Mouse (Mus musculus): ENCODE results near the gene Cped1. TPM values are rescaled to one million over a fixed set of nuclear protein-coding genes. Genes with fewer than 3 reads are reported as not detected.

Cped1 gene
- polyA plus RNA-seq, 1 experiment from 2014 or later: 6.9 TPM

DNA sequence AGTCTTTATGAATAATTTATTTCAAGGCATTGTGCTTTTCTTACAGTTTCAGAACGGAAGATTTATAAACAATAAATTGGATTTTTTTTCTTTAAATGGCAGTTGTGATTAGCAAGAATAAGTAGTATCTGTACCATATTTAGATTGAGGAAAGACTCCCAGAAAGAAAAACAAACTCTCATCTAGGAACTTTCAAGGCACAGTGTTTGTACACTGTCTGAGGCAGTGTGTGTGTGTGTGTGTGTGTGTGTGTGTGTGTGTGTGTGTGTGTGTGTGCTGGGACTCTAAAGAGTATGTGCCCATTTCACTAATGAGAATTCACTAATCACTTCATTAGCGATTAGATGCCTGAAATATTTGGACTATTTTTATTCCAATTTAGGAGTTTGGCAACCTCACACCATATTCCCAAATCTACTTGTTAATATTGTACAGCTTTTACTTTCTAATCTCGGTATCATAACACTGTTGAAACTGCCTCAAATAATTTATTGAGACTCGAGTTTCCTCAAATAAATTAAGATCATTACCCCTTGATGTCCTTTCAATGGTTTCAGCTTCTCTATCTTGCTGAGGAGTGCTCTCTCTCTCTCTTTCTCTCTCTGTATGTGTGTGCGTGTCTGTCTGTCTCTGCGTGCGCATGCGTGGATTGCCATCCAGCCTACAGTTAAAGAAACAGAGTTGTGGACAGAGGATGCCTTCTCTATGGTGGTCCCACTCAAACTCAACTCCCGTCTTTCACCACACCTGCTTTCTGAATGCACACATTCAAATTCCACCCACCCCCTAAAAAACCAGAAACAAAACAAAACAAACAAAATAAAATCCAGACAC lies 41.3 kb downstream of the Cped1 start:
- 0 out of 4 replicates have a peak, but pooled peaks cover 0 to 5% of the 10 kb centered on the region in 2 experiments for H3K4me1 ChIP-seq (ENCODE audit: control insufficient read depth in 2 of 2, insufficient read depth in 2 of 2, low read length in 2 of 2)
- no peaks in the 10 kb centered on the region for H3K27me3 ChIP-seq (ENCODE audit: control insufficient read depth, insufficient read depth, low read length)
- no peak overlapping the region for H3K4me2 ChIP-seq (ENCODE audit: low read length)
- no peak overlapping the region for H3K9ac ChIP-seq (ENCODE audit: low read length)
- no peak overlapping the region for H3K4me3 ChIP-seq (ENCODE audit: control insufficient read depth in 1 of 2, insufficient read depth in 1 of 2, low read depth in 1 of 2, low read length in 2 of 2)
- H3K36me3 ChIP-seq (ENCODE audit: control insufficient read depth, insufficient read depth, low read length): no peaks in the 10 kb centered on the region
- no peak overlapping the region for H3K27ac ChIP-seq (replicated peaks in 1 of 2; ENCODE audit: control insufficient read depth in 1 of 2, insufficient read depth in 1 of 2, low read depth in 2 of 2, low read length in 2 of 2)
- no peak for ATAC-seq (ENCODE audit: insufficient number of reproducible peaks, insufficient read depth, low FRiP score, low read depth)
- 79% methylated on average over 9 of the region's 9 CpGs for WGBS
- no peaks in the 10 kb centered on the region for H3K9me3 ChIP-seq (ENCODE audit: control insufficient read depth, low read length)

DNA sequence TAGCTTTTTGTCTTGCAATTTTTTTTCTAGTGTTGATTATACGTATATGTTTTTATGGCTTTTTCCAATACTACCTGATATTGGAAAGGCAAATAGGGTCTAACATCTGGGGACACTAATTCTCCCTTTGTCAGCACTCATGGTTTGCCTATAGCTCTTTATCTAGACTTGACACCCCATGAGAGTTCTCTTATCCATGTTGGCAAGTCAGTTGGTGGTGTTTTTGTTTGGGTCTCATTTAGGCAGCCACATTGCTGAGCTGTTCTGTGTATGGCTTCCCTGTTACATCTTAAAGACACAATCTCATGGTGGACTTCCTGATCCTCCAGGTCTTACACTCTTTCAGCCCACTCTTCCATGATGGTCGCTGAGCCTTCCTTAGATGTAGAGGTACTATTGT lies 42.1 kb downstream of the Cped1 start:
- Histone ChIP-seq H3K4me2 (ENCODE audit: low read length) (no peak overlapping the region), H3K36me3 (ENCODE audit: control insufficient read depth, insufficient read depth, low read length) (no peaks in the 10 kb centered on the region), H3K9ac (ENCODE audit: low read length) (no peak overlapping the region), H3K9me3 (ENCODE audit: control insufficient read depth, low read length) (no peaks in the 10 kb centered on the region), H3K27ac (replicated peaks in 1 of 2; ENCODE audit: control insufficient read depth in 1 of 2, insufficient read depth in 1 of 2, low read depth in 2 of 2, low read length in 2 of 2) (no peak overlapping the region), H3K4me1 (ENCODE audit: control insufficient read depth in 2 of 2, insufficient read depth in 2 of 2, low read length in 2 of 2) (0 out of 4 replicates have a peak, but pooled peaks cover 0 to 5% of the 10 kb centered on the region in 2 experiments), H3K4me3 (ENCODE audit: control insufficient read depth in 1 of 2, insufficient read depth in 1 of 2, low read depth in 1 of 2, low read length in 2 of 2) (no peak overlapping the region), H3K27me3 (ENCODE audit: control insufficient read depth, insufficient read depth, low read length) (no peaks in the 10 kb centered on the region)
- 88% methylated on average over 2 of the region's 2 CpGs for WGBS
- ATAC-seq (ENCODE audit: insufficient number of reproducible peaks, insufficient read depth, low FRiP score, low read depth): no peak

DNA sequence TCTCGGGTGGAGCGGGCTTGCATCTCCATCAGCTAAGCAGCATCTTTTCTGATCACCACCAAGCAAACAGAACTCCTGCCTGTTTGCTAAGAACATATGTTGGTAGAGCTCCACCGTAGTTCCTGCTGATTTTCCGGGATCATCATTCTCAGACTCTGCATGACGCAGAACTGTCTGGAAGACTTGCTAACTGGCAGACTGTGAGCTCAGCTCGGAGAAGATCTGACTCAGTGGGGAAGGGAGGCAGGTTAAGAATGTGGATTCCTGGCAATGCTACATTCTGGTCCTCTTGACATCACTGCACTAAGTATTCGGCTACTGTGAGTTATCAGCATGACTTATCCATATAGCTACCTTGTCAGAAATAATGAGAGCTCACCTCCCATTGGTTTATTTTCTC lies 44.7 kb downstream of the Cped1 start:
- 47% methylated on average over 7 of the region's 7 CpGs for WGBS
- no peaks in the 10 kb centered on the region for H3K27me3 ChIP-seq (ENCODE audit: control insufficient read depth, insufficient read depth, low read length)
- H3K9ac ChIP-seq (ENCODE audit: low read length): no peak overlapping the region
- H3K4me2 ChIP-seq (ENCODE audit: low read length): no peak overlapping the region
- H3K4me3 ChIP-seq (ENCODE audit: control insufficient read depth in 1 of 2, insufficient read depth in 1 of 2, low read depth in 1 of 2, low read length in 2 of 2): no peak overlapping the region
- no peak for ATAC-seq (ENCODE audit: insufficient number of reproducible peaks, insufficient read depth, low FRiP score, low read depth)
- no peak overlapping the region for H3K27ac ChIP-seq (replicated peaks in 1 of 2; ENCODE audit: control insufficient read depth in 1 of 2, insufficient read depth in 1 of 2, low read depth in 2 of 2, low read length in 2 of 2)
- H3K36me3 ChIP-seq (ENCODE audit: control insufficient read depth, insufficient read depth, low read length): no peaks in the 10 kb centered on the region
- H3K4me1 ChIP-seq (ENCODE audit: control insufficient read depth in 2 of 2, insufficient read depth in 2 of 2, low read length in 2 of 2): 0 out of 4 replicates have a peak, but pooled peaks cover 0 to 3% of the 10 kb centered on the region in 2 experiments
- no peaks in the 10 kb centered on the region for H3K9me3 ChIP-seq (ENCODE audit: control insufficient read depth, low read length)

DNA sequence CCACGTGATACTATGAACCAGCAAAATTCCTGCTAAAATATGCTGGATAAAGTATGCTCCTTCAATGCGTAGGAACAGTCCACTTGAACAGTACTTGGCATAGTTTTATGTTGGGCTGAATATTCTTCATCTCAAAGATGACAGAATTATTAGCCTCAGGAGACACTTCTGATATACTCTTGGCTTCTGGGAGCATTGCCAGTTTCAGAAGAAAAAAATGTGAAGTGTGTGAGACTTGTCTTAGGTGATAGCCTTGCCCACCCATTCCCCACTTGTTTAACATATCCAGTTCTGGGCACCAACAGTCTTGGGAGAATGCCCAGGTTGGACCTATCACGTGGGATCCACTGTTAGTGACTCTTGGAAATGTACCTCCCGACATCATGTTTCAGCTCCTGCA lies 47.5 kb downstream of the Cped1 start:
- H3K4me1 ChIP-seq (ENCODE audit: control insufficient read depth in 2 of 2, insufficient read depth in 2 of 2, low read length in 2 of 2): no peaks in the 10 kb centered on the region
- no peak overlapping the region for H3K27ac ChIP-seq (replicated peaks in 1 of 2; ENCODE audit: control insufficient read depth in 1 of 2, insufficient read depth in 1 of 2, low read depth in 2 of 2, low read length in 2 of 2)
- no peaks in the 10 kb centered on the region for H3K9me3 ChIP-seq (ENCODE audit: control insufficient read depth, low read length)
- H3K27me3 ChIP-seq (ENCODE audit: control insufficient read depth, insufficient read depth, low read length): no peaks in the 10 kb centered on the region
- H3K4me3 ChIP-seq (ENCODE audit: control insufficient read depth in 1 of 2, insufficient read depth in 1 of 2, low read depth in 1 of 2, low read length in 2 of 2): no peak overlapping the region
- H3K9ac ChIP-seq (ENCODE audit: low read length): no peak overlapping the region
- ATAC-seq (ENCODE audit: insufficient number of reproducible peaks, insufficient read depth, low FRiP score, low read depth): no peak
- 72% methylated on average over 4 of the region's 4 CpGs for WGBS
- no peaks in the 10 kb centered on the region for H3K36me3 ChIP-seq (ENCODE audit: control insufficient read depth, insufficient read depth, low read length)
- no peak overlapping the region for H3K4me2 ChIP-seq (ENCODE audit: low read length)

DNA sequence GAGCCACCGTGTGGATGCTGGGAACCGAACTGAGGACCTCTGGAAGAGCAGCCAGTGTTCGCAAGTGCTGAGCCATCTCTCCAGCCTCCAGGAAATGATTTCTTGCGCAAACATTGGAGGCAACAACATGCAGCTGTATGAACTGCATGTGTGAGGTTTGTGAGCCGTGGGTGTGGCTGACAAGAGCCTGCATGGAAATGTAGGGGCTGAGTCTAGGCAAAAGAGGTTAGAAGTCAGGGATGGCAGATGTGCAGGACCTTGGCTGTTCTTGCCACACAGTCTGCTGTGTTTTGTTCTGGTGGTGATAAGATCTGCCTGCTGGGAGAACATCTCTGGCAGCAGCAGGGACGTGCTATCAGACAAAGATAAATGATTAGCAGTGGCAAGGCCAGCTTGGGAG lies 49.7 kb downstream of the Cped1 start:
- H3K9me3 ChIP-seq (ENCODE audit: control insufficient read depth, low read length): no peaks in the 10 kb centered on the region
- WGBS: 70% methylated on average over 6 of the region's 6 CpGs
- H3K36me3 ChIP-seq (ENCODE audit: control insufficient read depth, insufficient read depth, low read length): no peaks in the 10 kb centered on the region
- H3K27me3 ChIP-seq (ENCODE audit: control insufficient read depth, insufficient read depth, low read length): no peaks in the 10 kb centered on the region
- H3K4me1 ChIP-seq (ENCODE audit: control insufficient read depth in 2 of 2, insufficient read depth in 2 of 2, low read length in 2 of 2): no peaks in the 10 kb centered on the region
- no peak for ATAC-seq (ENCODE audit: insufficient number of reproducible peaks, insufficient read depth, low FRiP score, low read depth)
- no peak overlapping the region for H3K9ac ChIP-seq (ENCODE audit: low read length)
- H3K4me2 ChIP-seq (ENCODE audit: low read length): no peak overlapping the region
- H3K4me3 ChIP-seq (ENCODE audit: control insufficient read depth in 1 of 2, insufficient read depth in 1 of 2, low read depth in 1 of 2, low read length in 2 of 2): no peak overlapping the region
- H3K27ac ChIP-seq (replicated peaks in 1 of 2; ENCODE audit: control insufficient read depth in 1 of 2, insufficient read depth in 1 of 2, low read depth in 2 of 2, low read length in 2 of 2): no peak overlapping the region

DNA sequence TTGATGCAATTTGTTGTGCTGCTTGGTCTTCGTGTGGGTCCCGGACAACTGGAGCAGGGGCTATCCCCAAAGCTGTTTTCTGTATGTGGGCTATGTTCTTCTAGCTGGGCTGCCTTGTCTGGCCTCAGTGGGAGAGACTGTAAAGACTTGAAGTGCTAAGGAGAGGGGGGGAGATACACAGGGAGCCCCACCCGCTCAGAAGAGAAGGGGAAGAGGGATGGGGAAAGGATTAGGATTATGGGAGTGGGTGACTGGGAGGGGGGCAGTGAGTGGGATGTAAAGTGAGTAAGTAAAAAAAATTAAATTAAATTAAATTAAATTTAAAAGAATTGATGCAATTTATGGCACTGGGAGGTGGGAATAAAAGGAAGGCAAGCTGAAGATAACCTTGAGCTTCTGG lies 50.2 kb downstream of the Cped1 start:
- Histone ChIP-seq H3K9me3 (ENCODE audit: control insufficient read depth, low read length) (no peaks in the 10 kb centered on the region), H3K9ac (ENCODE audit: low read length) (no peak overlapping the region), H3K4me1 (ENCODE audit: control insufficient read depth in 2 of 2, insufficient read depth in 2 of 2, low read length in 2 of 2) (no peaks in the 10 kb centered on the region), H3K36me3 (ENCODE audit: control insufficient read depth, insufficient read depth, low read length) (no peaks in the 10 kb centered on the region), H3K4me3 (ENCODE audit: control insufficient read depth in 1 of 2, insufficient read depth in 1 of 2, low read depth in 1 of 2, low read length in 2 of 2) (no peak overlapping the region), H3K4me2 (ENCODE audit: low read length) (no peak overlapping the region), H3K27ac (replicated peaks in 1 of 2; ENCODE audit: control insufficient read depth in 1 of 2, insufficient read depth in 1 of 2, low read depth in 2 of 2, low read length in 2 of 2) (no peak overlapping the region), H3K27me3 (ENCODE audit: control insufficient read depth, insufficient read depth, low read length) (no peaks in the 10 kb centered on the region)
- no peak for ATAC-seq (ENCODE audit: insufficient number of reproducible peaks, insufficient read depth, low FRiP score, low read depth)
- WGBS: 62% methylated on average over 3 of the region's 3 CpGs

DNA sequence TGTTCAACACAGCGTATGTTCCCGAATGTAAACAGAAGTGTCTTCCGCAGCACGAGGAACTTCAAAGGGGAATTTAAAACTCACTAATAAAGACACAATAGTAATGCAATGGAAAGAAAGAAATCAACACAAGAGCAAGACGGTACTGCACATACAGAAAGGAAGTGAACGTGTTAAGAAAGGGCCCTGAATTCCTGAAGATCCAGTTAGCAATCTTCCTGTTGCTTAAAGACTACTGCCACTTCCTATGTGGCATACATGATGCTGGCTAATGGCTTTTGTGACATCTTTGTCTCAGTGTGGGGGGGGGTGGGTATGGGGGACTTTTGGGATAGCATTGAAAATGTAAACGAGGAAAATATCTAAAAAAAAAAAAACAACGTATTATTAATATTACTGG lies 50.7 kb downstream of the Cped1 start:
- H3K4me2 ChIP-seq (ENCODE audit: low read length): no peak overlapping the region
- 82% methylated on average over 8 of the region's 8 CpGs for WGBS

DNA sequence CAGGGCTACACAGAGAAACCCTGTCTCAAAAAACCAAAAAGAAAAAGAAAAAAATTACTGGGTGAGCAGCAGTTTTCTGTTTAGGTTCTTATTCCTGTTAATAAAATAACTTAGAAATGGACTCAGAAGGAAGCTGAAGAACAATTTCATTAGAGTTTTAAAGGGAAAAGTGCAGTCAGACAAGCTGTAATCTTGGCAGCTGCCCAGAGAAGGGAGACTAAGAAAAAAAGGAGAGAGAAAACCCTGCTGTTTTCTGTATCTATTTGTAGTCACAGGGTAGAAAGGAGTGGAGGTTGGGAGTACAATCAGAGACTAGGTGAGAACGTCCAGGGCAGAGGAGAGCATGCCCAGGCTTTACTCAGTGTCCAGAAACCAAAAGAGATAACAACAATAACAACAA lies 51.2 kb downstream of the Cped1 start:
- no peak for ATAC-seq (ENCODE audit: insufficient number of reproducible peaks, insufficient read depth, low FRiP score, low read depth)

More for the DNA sequence above, 50.7 kb downstream of the Cped1 start:
- ATAC-seq (ENCODE audit: insufficient number of reproducible peaks, insufficient read depth, low FRiP score, low read depth): no peak
- no peaks in the 10 kb centered on the region for H3K4me1 ChIP-seq (ENCODE audit: control insufficient read depth in 2 of 2, insufficient read depth in 2 of 2, low read length in 2 of 2)
- H3K27ac ChIP-seq (replicated peaks in 1 of 2; ENCODE audit: control insufficient read depth in 1 of 2, insufficient read depth in 1 of 2, low read depth in 2 of 2, low read length in 2 of 2): no peak overlapping the region
- H3K36me3 ChIP-seq (ENCODE audit: control insufficient read depth, insufficient read depth, low read length): no peaks in the 10 kb centered on the region
- no peaks in the 10 kb centered on the region for H3K27me3 ChIP-seq (ENCODE audit: control insufficient read depth, insufficient read depth, low read length)
- H3K9ac ChIP-seq (ENCODE audit: low read length): no peak overlapping the region
- no peak overlapping the region for H3K4me3 ChIP-seq (ENCODE audit: control insufficient read depth in 1 of 2, insufficient read depth in 1 of 2, low read depth in 1 of 2, low read length in 2 of 2)
- no peaks in the 10 kb centered on the region for H3K9me3 ChIP-seq (ENCODE audit: control insufficient read depth, low read length)

More for the DNA sequence above, 51.2 kb downstream of the Cped1 start:
- Histone ChIP-seq H3K27ac (replicated peaks in 1 of 2; ENCODE audit: control insufficient read depth in 1 of 2, insufficient read depth in 1 of 2, low read depth in 2 of 2, low read length in 2 of 2) (no peak overlapping the region), H3K4me1 (ENCODE audit: control insufficient read depth in 2 of 2, insufficient read depth in 2 of 2, low read length in 2 of 2) (no peaks in the 10 kb centered on the region), H3K36me3 (ENCODE audit: control insufficient read depth, insufficient read depth, low read length) (no peaks in the 10 kb centered on the region), H3K4me3 (ENCODE audit: control insufficient read depth in 1 of 2, insufficient read depth in 1 of 2, low read depth in 1 of 2, low read length in 2 of 2) (no peak overlapping the region), H3K27me3 (ENCODE audit: control insufficient read depth, insufficient read depth, low read length) (no peaks in the 10 kb centered on the region), H3K9ac (ENCODE audit: low read length) (no peak overlapping the region), H3K9me3 (ENCODE audit: control insufficient read depth, low read length) (no peaks in the 10 kb centered on the region), H3K4me2 (ENCODE audit: low read length) (no peak overlapping the region)
- 24% methylated on average over 1 of the region's 1 CpGs for WGBS
